Mouse (Mus musculus) neural tube, embryonic 13.5 days (tissue): ENCODE measurements around the gene Arl2bp. TPM values are rescaled to one million over a fixed set of nuclear protein-coding genes. Genes with fewer than 3 reads are reported as not detected.

ENCODE experiments used
- ATAC-seq: fragments of 200-750 bp; cut with Nextera tagmentation; 2 replicates; pipeline ENCODE4 v1.8.0; 2017; ENCODE audit warnings: low read depth, mild to moderate bottlenecking, moderate TSS enrichment, moderate library complexity
- H3K27ac ChIP-seq: fragments of 300-500 bp; sonication (generic); replicated peaks from 2 replicates; pipeline ENCODE4 v1.5.1; 2015; ENCODE audit warnings: moderate library complexity, mild to moderate bottlenecking, inconsistent platforms
- H3K27me3 ChIP-seq: fragments of 300-500 bp; sonication (generic); 2 replicates; pipeline ENCODE4 v1.6.1; 2015; ENCODE audit warnings: mild to moderate bottlenecking, inconsistent platforms
- H3K36me3 ChIP-seq: fragments of 300-500 bp; sonication (generic); 2 replicates; pipeline ENCODE4 v1.6.1; 2015; ENCODE audit warnings: mild to moderate bottlenecking, inconsistent platforms
- H3K4me1 ChIP-seq: fragments of 300-500 bp; sonication (generic); replicated peaks from 2 replicates; pipeline ENCODE4 v1.6.1; 2015; ENCODE audit warnings: inconsistent platforms
- H3K4me2 ChIP-seq: fragments of 300-500 bp; sonication (generic); 2 replicates; pipeline ENCODE4 v1.6.1; 2015; ENCODE audit warnings: inconsistent platforms, mild to moderate bottlenecking, moderate library complexity
- H3K4me3 ChIP-seq: fragments of 300-500 bp; sonication (generic); 2 replicates; pipeline ENCODE4 v1.5.1; 2015; ENCODE audit warnings: mild to moderate bottlenecking, inconsistent platforms
- H3K9ac ChIP-seq: fragments of 300-500 bp; sonication (generic); 2 replicates; pipeline ENCODE4 v1.6.1; 2015; ENCODE audit warnings: moderate library complexity, mild to moderate bottlenecking, inconsistent platforms
- H3K9me3 ChIP-seq: fragments of 300-500 bp; sonication (generic); 2 replicates; pipeline ENCODE4 v1.6.1; 2016; ENCODE audit warnings: inconsistent platforms
- WGBS: fragments of 180-500 bp; shearing (Covaris S2); methylation state at CpG from one replicate; pipeline ENCODE4 v1.1.7; 2015; 5-methylcytosine and 5-hydroxymethylcytosine counted together
- polyA plus RNA-seq: library from polyadenylated mRNA; unstranded; fragments of >200 nt; fragmentation: Nextera tagmentation; extraction: Ambion mirVana; gene quantifications from 2 replicates; pipeline ENCODE4 v1.2.1, GENCODE M21; 2015

Arl2bp gene
- 219 and 224 TPM in 2 replicates for polyA plus RNA-seq

DNA sequence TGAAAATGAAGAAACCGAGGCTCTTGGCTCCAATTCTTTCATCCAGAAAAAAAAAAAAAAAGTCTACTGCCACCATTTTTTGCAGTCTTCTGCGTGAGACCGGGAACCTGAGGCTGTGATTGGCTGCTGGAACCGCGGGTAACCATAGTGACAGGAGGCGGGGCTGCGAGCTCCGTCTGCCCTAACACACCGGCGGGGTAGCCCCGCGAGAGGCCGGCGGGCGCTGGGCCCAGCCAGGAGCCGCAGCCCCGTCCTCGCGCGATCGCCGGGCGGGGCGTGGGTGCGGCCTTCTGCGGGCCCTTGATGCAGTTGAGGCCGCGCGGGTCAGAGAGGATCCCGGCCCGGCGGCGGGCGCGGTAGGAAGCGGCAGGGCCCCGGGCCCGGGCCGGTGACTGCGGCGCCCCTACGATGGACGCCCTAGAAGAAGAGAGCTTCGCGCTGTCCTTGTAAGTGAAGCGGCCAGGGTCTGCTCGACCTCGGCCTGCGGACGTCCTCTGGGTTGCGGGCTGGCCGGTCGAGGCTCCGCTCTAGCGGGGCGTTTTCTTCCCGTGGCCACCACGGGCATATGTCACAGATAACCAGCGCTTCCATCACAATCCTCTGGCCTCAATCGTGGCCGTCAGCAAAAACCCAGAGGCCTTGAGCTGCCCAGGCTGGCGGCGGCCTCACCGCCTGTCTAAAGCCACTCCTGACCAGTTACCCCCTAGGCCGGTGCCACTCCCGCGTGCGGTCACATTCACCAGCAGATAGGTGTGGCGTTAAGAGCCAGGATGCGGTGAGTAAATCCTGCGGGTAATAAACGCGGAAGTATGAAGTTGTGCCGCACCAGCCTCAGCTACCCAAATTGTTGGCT is at the start of gene Arl2bp:
Arl2bp (plus strand) TSS at position 145 of the 853 bp plus-strand sequence.
- Histone ChIP-seq H3K36me3 (peaks cover 36% of the 10 kb centered on the region), H3K9ac (peak within 1 kb of the TSS; percentile 96), H3K4me3 (peak within 1 kb of the TSS; percentile 94), H3K27me3 (no peaks in the 10 kb centered on the region), H3K9me3 (no peaks in the 10 kb centered on the region), H3K4me1 (peaks cover 29% of the 10 kb centered on the region), H3K27ac (peak within 1 kb of the TSS; percentile 96), H3K4me2 (peak within 1 kb of the TSS; percentile 61)
- peak; percentile 100 for ATAC-seq
- under 1% methylated on average over 74 of the region's 74 CpGs for WGBS

DNA sequence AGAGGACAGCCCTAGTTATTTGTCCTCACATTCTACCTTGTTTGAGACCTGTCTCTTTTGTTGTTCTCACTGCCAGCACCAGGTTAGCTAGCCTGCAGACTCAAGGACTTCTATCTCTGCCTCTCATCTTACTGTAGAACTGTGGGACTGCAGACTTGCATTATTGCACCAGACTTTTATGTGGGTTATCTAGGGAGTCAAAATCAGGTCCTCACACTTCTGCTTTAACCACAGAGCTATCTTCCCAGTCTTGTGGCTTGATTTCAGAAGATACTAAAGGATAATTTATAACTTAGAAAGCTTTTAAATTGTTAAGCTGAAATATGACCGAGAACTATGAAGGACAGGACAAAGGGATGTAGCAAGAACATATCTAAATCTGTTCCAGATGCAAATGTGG is 41.5 kb upstream of the Arl2bp start:
- Histone ChIP-seq H3K27ac (no peak overlapping the region), H3K4me2 (no peak overlapping the region), H3K36me3 (peaks cover 34% of the 10 kb centered on the region), H3K9ac (no peak overlapping the region), H3K4me3 (no peak overlapping the region), H3K27me3 (no peaks in the 10 kb centered on the region), H3K9me3 (no peaks in the 10 kb centered on the region), H3K4me1 (no peaks in the 10 kb centered on the region)
- no peak for ATAC-seq
- 86% methylated on average over 1 of the region's 1 CpGs for WGBS

DNA sequence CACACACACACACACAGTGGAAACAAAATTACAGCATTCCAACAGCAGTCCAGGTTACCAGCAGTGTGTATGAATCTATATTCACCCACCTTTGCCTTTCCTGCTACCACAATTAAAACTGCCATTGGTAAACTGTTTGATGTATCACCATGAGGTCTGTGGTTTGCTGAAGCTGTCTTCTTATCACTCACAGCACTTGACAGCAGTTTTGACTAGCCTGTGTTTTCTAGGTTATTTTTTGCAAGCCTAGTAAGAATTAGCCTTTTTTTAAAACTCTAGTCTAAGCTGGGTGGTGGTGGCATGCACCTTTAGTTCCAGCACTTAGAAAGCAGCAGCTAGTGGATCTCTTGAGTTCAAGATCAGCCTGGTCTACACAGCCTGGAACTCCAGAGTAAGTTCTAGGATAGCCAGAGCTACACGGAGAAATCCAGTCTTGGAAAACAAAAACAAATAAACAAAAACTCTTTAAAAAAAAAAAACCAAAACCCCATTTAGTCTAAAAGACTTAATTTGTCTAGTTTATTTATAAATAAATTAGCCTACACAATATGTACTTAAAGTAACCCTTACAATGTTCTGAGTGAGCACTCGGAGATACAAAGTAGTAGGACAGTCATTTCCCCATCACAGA is 32.7 kb upstream of the Arl2bp start:
- H3K9ac ChIP-seq = no peak overlapping the region
- 87% methylated on average over 2 of the region's 2 CpGs for WGBS
- H3K4me1 ChIP-seq = no peaks in the 10 kb centered on the region
- no peak overlapping the region for H3K4me3 ChIP-seq
- no peaks in the 10 kb centered on the region for H3K9me3 ChIP-seq
- H3K27ac ChIP-seq = no peak overlapping the region
- peaks cover 87% of the 10 kb centered on the region for H3K36me3 ChIP-seq
- no peak overlapping the region for H3K4me2 ChIP-seq
- ATAC-seq = no peak
- no peaks in the 10 kb centered on the region for H3K27me3 ChIP-seq

DNA sequence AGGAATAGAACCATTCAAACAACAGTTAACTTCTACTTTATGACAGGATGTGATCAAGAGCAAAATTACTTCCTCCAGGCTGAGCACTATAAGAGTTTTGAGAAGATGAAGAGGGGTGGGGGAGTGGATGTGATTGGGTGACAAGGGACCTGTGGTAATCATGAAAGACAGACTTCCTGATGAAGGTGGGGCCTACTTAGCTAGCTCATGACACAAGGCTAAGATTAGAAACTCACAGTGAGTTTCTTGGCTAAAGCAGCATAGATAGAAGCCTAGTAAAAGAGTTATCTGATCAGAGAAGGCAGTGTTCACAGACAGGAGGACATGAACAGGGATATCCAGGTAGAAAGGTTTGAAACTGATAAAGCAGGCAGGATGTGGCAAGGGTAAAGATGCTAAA is 32.2 kb upstream of the Arl2bp start:
- H3K27ac ChIP-seq = no peak overlapping the region
- H3K9me3 ChIP-seq = no peaks in the 10 kb centered on the region
- no peaks in the 10 kb centered on the region for H3K4me1 ChIP-seq
- ATAC-seq = no peak
- H3K9ac ChIP-seq = no peak overlapping the region
- H3K4me2 ChIP-seq = no peak overlapping the region
- peaks cover 90% of the 10 kb centered on the region for H3K36me3 ChIP-seq
- H3K27me3 ChIP-seq = no peaks in the 10 kb centered on the region
- H3K4me3 ChIP-seq = no peak overlapping the region

GRCm38 (mm10) chr8:94641183-94641582 is 25.2 kb upstream of the Arl2bp start:
- Histone ChIP-seq H3K9me3 (no peaks in the 10 kb centered on the region), H3K4me2 (no peak overlapping the region), H3K4me3 (no peak overlapping the region), H3K4me1 (no peaks in the 10 kb centered on the region), H3K27ac (no peak overlapping the region), H3K9ac (no peak overlapping the region), H3K27me3 (no peaks in the 10 kb centered on the region), H3K36me3 (peaks cover 91% of the 10 kb centered on the region)
- no peak for ATAC-seq
- 91% methylated on average over 2 of the region's 2 CpGs for WGBS

GRCm38 (mm10) chr8:94641938-94642337 is 24.5 kb upstream of the Arl2bp start:
- peaks cover 91% of the 10 kb centered on the region for H3K36me3 ChIP-seq
- no peak overlapping the region for H3K27ac ChIP-seq
- ATAC-seq = no peak
- no peak overlapping the region for H3K9ac ChIP-seq
- H3K4me2 ChIP-seq = no peak overlapping the region
- WGBS = 89% methylated on average over 3 of the region's 3 CpGs
- no peaks in the 10 kb centered on the region for H3K27me3 ChIP-seq
- no peaks in the 10 kb centered on the region for H3K4me1 ChIP-seq
- H3K4me3 ChIP-seq = no peak overlapping the region
- H3K9me3 ChIP-seq = no peaks in the 10 kb centered on the region

- Histone ChIP-seq H3K9me3 (no peaks in the 10 kb centered on the region), H3K9ac (no peak overlapping the region), H3K36me3 (peaks cover 87% of the 10 kb centered on the region), H3K27ac (no peak overlapping the region), H3K4me2 (no peak overlapping the region), H3K27me3 (no peaks in the 10 kb centered on the region), H3K4me1 (no peaks in the 10 kb centered on the region), H3K4me3 (no peak overlapping the region)
- ATAC-seq = no peak
- 70% methylated on average over 1 of the region's 1 CpGs for WGBS
Measured at GRCm38 (mm10) chr8:94645202-94645601, 21.2 kb upstream of the Arl2bp start.

DNA sequence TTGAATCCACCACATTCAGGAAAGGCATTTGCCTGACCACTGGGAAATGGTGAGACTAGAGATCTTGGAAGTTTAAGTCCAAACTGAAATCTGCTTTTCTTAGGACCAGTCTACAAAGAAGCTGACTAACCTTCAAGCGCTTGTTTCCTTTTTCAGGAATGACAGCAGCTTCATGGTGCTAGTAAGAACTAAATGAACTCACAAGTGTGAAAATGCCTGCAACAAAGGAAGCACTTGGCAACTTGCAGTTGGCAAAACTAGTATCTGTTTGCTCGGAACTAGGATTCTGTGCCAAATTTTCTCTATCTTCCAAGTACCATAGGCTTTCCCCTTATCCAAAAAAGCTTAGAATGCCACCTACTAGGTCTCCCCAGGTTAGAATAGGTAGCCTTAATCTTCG is 20.2 kb upstream of the Arl2bp start:
- ATAC-seq = no peak
- Histone ChIP-seq H3K4me3 (no peak overlapping the region), H3K36me3 (peaks cover 84% of the 10 kb centered on the region), H3K9ac (no peak overlapping the region), H3K4me2 (no peak overlapping the region), H3K27ac (no peak overlapping the region), H3K27me3 (no peaks in the 10 kb centered on the region), H3K9me3 (no peaks in the 10 kb centered on the region), H3K4me1 (no peaks in the 10 kb centered on the region)
- 91% methylated on average over 3 of the region's 3 CpGs for WGBS

DNA sequence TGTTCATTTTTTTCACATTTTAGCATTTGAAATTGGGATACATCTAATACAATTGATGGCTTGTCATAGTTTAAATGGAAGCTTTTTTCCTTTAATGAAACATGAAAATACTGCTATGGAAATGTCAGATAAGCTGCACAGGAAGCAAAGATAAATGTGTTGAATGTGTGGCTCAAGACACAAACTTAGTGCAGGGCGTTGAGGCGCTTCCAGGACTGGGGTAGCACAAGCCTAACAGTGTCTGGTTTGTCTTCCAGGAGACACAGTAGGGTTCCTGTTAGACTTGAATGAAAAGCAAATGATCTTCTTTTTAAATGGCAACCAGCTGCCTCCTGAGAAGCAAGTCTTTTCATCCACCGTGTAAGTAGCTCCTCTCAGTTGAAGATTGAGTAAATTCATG is 16.9 kb upstream of the Arl2bp start:
- peaks cover 84% of the 10 kb centered on the region for H3K36me3 ChIP-seq
- 37% methylated on average over 3 of the region's 3 CpGs for WGBS
- no peak overlapping the region for H3K9ac ChIP-seq
- H3K27ac ChIP-seq = no peak overlapping the region
- H3K4me1 ChIP-seq = no peaks in the 10 kb centered on the region
- H3K4me2 ChIP-seq = no peak overlapping the region
- no peak overlapping the region for H3K4me3 ChIP-seq
- ATAC-seq = no peak
- H3K9me3 ChIP-seq = no peaks in the 10 kb centered on the region
- H3K27me3 ChIP-seq = no peaks in the 10 kb centered on the region

- 86% methylated on average over 3 of the region's 3 CpGs for WGBS
- Histone ChIP-seq H3K4me3 (no peak overlapping the region), H3K4me2 (no peak overlapping the region), H3K27ac (no peak overlapping the region), H3K27me3 (no peaks in the 10 kb centered on the region), H3K4me1 (no peaks in the 10 kb centered on the region), H3K36me3 (peaks cover 86% of the 10 kb centered on the region), H3K9me3 (no peaks in the 10 kb centered on the region), H3K9ac (no peak overlapping the region)
- no peak for ATAC-seq
Measured at GRCm38 (mm10) chr8:94652951-94653350, 13.4 kb upstream of the Arl2bp start.

- no peaks in the 10 kb centered on the region for H3K9me3 ChIP-seq
- H3K9ac ChIP-seq = no peak overlapping the region
- H3K27ac ChIP-seq = no peak overlapping the region
- H3K4me3 ChIP-seq = no peak overlapping the region
- ATAC-seq = no peak
- H3K4me2 ChIP-seq = no peak overlapping the region
- peaks cover 80% of the 10 kb centered on the region for H3K36me3 ChIP-seq
- no peaks in the 10 kb centered on the region for H3K27me3 ChIP-seq
- H3K4me1 ChIP-seq = no peaks in the 10 kb centered on the region
Measured at GRCm38 (mm10) chr8:94654994-94655393, 11.4 kb upstream of the Arl2bp start.

DNA sequence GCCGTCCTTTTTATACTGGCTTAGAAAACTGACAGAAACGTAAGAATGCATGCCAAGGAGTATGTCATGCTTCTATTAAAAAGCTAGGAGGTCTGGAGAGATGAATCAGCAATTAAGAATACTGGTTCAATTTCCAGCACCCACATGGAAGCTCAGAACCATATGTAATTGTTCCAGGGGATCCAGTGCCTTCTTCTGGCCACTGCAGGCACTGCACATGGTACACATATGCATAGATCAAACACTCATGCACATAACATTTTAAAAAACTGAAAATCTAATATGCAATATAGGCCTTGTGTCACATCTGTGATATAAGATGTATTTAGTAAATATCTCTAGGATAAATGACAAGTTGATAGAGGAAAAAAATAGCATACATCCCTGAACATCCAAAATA is 8.4 kb upstream of the Arl2bp start:
- H3K36me3 ChIP-seq = peaks cover 69% of the 10 kb centered on the region
- WGBS = 98% methylated on average over 2 of the region's 2 CpGs
- H3K27ac ChIP-seq = no peak overlapping the region
- ATAC-seq = no peak
- no peak overlapping the region for H3K9ac ChIP-seq
- H3K9me3 ChIP-seq = no peaks in the 10 kb centered on the region
- H3K4me3 ChIP-seq = no peak overlapping the region
- no peak overlapping the region for H3K4me2 ChIP-seq
- H3K4me1 ChIP-seq = no peaks in the 10 kb centered on the region
- no peaks in the 10 kb centered on the region for H3K27me3 ChIP-seq
